Mouse (Mus musculus) liver, adult 2 months (tissue): Measurements from ENCODE around the gene Gnaq. TPM values are rescaled to one million over a fixed set of nuclear protein-coding genes. Genes with fewer than 3 reads are reported as not detected.
A peak's percentile ranks its signal among the peaks of the same experiment; 100 is the strongest.

ENCODE experiments used
- DNase-seq: peaks from one replicate; pipeline ENCODE4 v3.0.0-alpha.2; 2011; ENCODE audit warnings: low read depth, low spot score; ENCODE audit errors: extremely low read depth
- H3K27ac ChIP-seq: fragments of 200-500 bp; replicated peaks from 2 replicates; pipeline ENCODE4 v1.5.1; 2012; ENCODE audit warnings: low read depth, mild to moderate bottlenecking, control low read depth, inconsistent platforms, low read length; ENCODE audit not compliant: insufficient read depth
- H3K27me3 ChIP-seq: fragments of 200-500 bp; 2 replicates; pipeline ENCODE4 v1.6.1; 2012; ENCODE audit warnings: mild to moderate bottlenecking, moderate library complexity, low read length, inconsistent platforms; ENCODE audit not compliant: control insufficient read depth, insufficient read depth
- H3K36me3 ChIP-seq: fragments of 200-500 bp; 2 replicates; pipeline ENCODE4 v1.6.1; 2012; ENCODE audit warnings: low read length, inconsistent platforms; ENCODE audit not compliant: control insufficient read depth, insufficient read depth
- H3K4me1 ChIP-seq: fragments of 200-500 bp; 2 replicates; pipeline ENCODE4 v1.6.1; 2011; ENCODE audit warnings: low read length; ENCODE audit not compliant: control insufficient read depth, insufficient read depth
- H3K4me3 ChIP-seq: fragments of 200-500 bp; 2 replicates; pipeline ENCODE4 v1.5.1; 2011; ENCODE audit warnings: low read depth, mild to moderate bottlenecking, control low read depth, low read length, moderate library complexity; ENCODE audit not compliant: insufficient read depth
- H3K79me2 ChIP-seq: fragments of 200-500 bp; 2 replicates; pipeline ENCODE4 v1.6.1; 2012; ENCODE audit warnings: inconsistent platforms, mild to moderate bottlenecking, low read length, moderate library complexity; ENCODE audit not compliant: control insufficient read depth, insufficient read depth
- H3K9ac ChIP-seq: fragments of 200-500 bp; 2 replicates; pipeline ENCODE4 v1.6.1; 2012; ENCODE audit warnings: low read depth, mild to moderate bottlenecking, control low read depth, inconsistent platforms, low read length
- CTCF ChIP-seq: fragments of 200-500 bp; IDR thresholded peaks from 2 replicates; pipeline ENCODE4 v1.5.1; 2011; ENCODE audit warnings: low read depth, low read length, control low read depth
- POLR2A ChIP-seq: fragments of 200-500 bp; IDR thresholded peaks from 2 replicates; pipeline ENCODE4 v1.6.1; 2011; ENCODE audit warnings: low read length, control low read depth; ENCODE audit not compliant: insufficient read depth; ENCODE audit errors: extremely low read depth
- WGBS: fragments of 180-500 bp; shearing (Covaris S2); methylation state at CpG from one replicate; pipeline ENCODE4 v1.1.7; 2018; 5-methylcytosine and 5-hydroxymethylcytosine counted together
- polyA plus RNA-seq: library from polyadenylated mRNA; depleted of rRNA; stranded (reverse); fragments of >200 nt; gene quantifications from 2 replicates; pipeline ENCODE4 v1.2.3, GENCODE M21; 2012
- total RNA-seq: library from RNA; depleted of rRNA; stranded (reverse); fragments of >200 nt; gene quantifications from 2 replicates; pipeline ENCODE4 v1.2.3, GENCODE M21; 2014

Gnaq gene
- total and polyA plus RNA-seq, 2 experiments = 5.2 to 10.2 TPM

DNA sequence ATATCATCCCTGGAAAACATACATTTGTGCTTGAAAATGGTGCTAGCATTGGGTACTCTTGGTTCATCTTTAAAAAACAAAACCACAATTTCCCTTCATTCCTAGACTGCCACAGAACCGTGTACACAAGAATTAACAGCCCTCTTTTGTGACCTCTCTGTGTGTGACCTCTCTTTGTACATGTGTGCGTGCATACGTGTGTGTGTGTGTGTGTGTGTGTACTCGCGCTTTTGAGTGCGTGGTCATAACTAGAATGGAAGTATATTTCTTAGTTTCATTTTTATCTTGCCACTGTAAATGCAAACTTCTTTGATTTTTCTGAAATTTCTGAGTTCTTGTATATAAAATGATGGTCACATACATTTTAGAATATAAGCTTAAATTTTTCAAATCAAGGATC lies 197.0 kb downstream of the Gnaq start:
- H3K4me1 ChIP-seq = peaks cover 4% of the 10 kb centered on the region
- peaks cover 9% of the 10 kb centered on the region for H3K36me3 ChIP-seq
- no peak for TF ChIP-seq POLR2A
- TF ChIP-seq CTCF = no peak
- 88% methylated on average over 6 of the region's 6 CpGs for WGBS
- H3K79me2 ChIP-seq = peaks cover 3% of the 10 kb centered on the region; the same call in 1 of the 2 replicates
- H3K9ac ChIP-seq = no peak overlapping the region
- no peaks in the 10 kb centered on the region for H3K27me3 ChIP-seq
- DNase-seq = no peak
- no peak overlapping the region for H3K4me3 ChIP-seq
- H3K27ac ChIP-seq = no peak overlapping the region

DNA sequence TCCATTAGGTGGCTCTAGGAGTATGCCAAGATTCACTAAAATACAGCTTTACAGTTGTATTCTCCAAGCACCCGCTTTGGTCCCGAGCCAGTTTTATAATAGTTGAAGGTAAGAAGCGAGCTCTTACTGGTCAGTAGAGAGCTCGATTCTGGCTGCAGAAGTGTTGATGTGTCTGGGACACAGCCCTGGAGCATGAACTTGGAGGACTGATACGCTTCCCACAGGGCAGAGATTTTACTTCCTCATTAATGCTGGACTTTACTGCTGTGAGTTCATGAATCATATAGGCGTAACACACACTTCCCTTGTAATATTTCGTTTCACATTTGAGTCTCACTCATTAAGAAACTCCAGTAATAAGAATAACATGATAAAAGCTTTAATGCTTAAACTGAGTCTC lies 197.5 kb downstream of the Gnaq start:
- DNase-seq = no peak
- Histone ChIP-seq H3K79me2 (peaks cover 3% of the 10 kb centered on the region; the same call in 1 of the 2 replicates), H3K36me3 (peaks cover 12% of the 10 kb centered on the region), H3K27me3 (no peaks in the 10 kb centered on the region), H3K9ac (no peak overlapping the region), H3K27ac (no peak overlapping the region), H3K4me1 (peaks cover 4% of the 10 kb centered on the region), H3K4me3 (no peak overlapping the region)
- WGBS = 86% methylated on average over 7 of the region's 7 CpGs
- TF ChIP-seq POLR2A (no peak), CTCF (no peak)

DNA sequence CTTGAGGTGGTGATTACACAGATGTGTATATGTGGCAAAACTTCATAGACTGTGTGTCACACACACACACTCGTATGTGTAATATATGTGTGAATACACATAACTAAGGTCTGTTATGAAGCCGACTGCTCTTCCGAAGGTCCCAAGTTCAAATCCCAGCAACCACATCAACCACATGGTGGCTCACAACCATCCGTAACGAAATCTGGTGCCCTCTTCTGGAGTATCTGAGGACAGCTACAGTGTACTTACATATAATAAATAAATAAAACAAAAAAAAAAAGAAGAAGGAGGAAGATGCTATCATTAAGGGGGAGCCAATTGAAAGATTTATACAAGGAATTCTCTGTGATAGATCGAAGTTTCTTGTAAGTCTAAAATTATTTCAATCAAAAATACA lies 198.4 kb downstream of the Gnaq start:
- 92% methylated on average over 6 of the region's 6 CpGs for WGBS

DNA sequence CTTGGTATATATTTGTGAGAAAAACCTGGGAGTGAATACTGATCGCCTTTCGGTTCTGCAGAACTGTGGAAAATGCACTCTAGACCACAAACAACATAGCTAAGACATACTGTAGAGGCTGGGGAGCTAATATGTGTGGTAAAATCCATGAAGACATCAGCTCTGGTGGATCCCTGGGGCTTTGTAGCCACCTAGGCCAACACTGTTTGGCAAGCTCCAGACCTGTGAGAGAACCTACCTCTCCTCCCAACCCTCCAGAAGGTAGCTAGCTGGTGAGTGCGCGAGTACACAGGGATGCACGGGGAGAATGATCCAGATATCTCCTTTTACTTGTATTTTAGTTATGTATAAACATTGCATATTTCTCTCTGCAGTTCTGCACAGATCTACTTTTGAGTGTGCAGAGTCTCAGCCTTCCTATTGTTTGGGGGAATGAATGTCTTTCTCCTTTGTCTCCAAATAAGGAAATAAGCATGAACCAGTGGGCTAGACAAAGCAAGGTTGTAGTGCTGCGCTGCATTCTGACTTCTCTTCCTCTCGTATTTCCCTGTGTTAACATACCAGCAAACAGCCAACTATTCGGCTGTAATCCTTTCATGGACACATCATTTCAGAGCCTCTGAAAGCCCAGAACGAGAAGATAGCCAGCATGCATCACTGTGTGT lies 205.4 kb downstream of the Gnaq start:
- Histone ChIP-seq H3K27ac (no peak overlapping the region), H3K27me3 (no peaks in the 10 kb centered on the region), H3K4me3 (no peak overlapping the region), H3K9ac (no peak overlapping the region), H3K79me2 (no peaks in the 10 kb centered on the region; the same call in 1 of the 2 replicates), H3K36me3 (peaks cover 17% of the 10 kb centered on the region), H3K4me1 (peaks cover 2% of the 10 kb centered on the region; the same call in 1 of the 2 replicates)
- DNase-seq = no peak
- WGBS = 89% methylated on average over 9 of the region's 9 CpGs
- TF ChIP-seq CTCF (no peak), POLR2A (no peak)

More for the DNA sequence above, 198.4 kb downstream of the Gnaq start:
- Histone ChIP-seq H3K36me3 (peaks cover 17% of the 10 kb centered on the region), H3K27ac (no peak overlapping the region), H3K79me2 (peaks cover 3% of the 10 kb centered on the region; the same call in 1 of the 2 replicates), H3K9ac (no peak overlapping the region), H3K4me3 (no peak overlapping the region), H3K27me3 (no peaks in the 10 kb centered on the region), H3K4me1 (no peaks in the 10 kb centered on the region)
- no peak for TF ChIP-seq POLR2A
- DNase-seq = no peak

DNA sequence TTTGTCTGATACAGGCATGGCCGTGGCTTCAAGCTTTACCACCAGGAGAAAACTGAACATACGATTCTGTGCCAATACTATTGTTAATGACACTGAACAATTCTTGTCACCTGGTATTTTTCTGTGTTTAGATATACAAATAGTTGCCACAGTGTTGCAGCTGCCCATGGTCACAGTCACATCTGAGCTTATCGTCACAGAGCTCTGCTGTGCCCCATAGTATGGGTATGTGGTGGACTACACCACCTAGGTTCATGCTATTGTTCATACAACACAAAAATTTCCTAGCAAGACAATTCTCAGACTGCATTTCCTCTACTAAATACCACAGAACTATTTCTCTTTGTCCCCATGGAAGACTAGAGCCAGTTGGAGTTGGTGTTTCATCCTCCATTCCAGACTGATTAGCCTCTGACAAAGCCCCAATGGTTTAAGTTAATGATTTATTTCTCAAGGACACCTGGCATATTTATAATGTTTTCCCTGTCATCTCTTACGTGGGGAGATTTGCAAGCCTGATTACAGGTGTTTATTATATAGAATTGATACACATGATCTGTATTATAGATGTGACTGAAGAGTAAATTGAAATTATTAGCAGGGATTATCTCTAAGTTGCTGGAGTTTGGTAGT lies 207.4 kb downstream of the Gnaq start:
- Histone ChIP-seq H3K4me3 (no peak overlapping the region), H3K27me3 (no peaks in the 10 kb centered on the region), H3K79me2 (peaks cover 4% of the 10 kb centered on the region; the same call in 1 of the 2 replicates), H3K36me3 (peaks cover 6% of the 10 kb centered on the region), H3K27ac (no peak overlapping the region), H3K9ac (no peak overlapping the region), H3K4me1 (peaks cover 2% of the 10 kb centered on the region; the same call in 1 of the 2 replicates)
- TF ChIP-seq CTCF (no peak), POLR2A (no peak)
- DNase-seq = peak; percentile 53
- WGBS = 68% methylated on average over 4 of the region's 4 CpGs

DNA sequence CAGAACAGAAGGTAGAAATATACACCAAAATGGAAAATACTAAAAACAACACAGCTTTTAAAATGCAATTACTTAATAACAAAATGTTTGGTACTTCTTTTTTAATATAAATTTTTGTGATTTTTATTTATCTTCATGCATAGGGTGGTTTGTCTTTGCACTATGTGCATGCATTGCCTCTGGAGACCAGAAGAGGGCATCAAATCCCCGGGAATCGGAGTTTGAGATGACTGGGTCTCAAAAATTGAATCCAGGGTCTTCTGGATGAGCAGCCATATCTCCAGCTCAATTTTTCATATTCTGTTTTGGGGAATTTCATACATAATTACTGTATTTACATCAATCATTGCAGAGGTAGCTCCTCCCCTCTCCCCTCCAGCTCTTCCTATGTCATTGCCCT lies 210.1 kb downstream of the Gnaq start:
- Histone ChIP-seq H3K27ac (no peak overlapping the region), H3K79me2 (peaks cover 4% of the 10 kb centered on the region; the same call in 1 of the 2 replicates), H3K4me3 (no peak overlapping the region), H3K4me1 (peaks cover 2% of the 10 kb centered on the region; the same call in 1 of the 2 replicates), H3K27me3 (no peaks in the 10 kb centered on the region), H3K36me3 (0 out of 2 replicates have a peak, but pooled peaks cover 1% of the 10 kb centered on the region), H3K9ac (no peak overlapping the region)
- no peak for DNase-seq
- no peak for TF ChIP-seq POLR2A
- TF ChIP-seq CTCF = peak; percentile 20; the same call in 1 of the 2 replicates
- WGBS = 82% methylated on average over 2 of the region's 2 CpGs
